Mouse (Mus musculus) splenic B cell, adult 2 months (primary cell): ENCODE results near the gene Ifnk.

Experiments used
- DNase-seq: peaks from one replicate; pipeline ENCODE4 v3.0.0-alpha.2; 2011; ENCODE audit warnings: low read depth, low spot score
- H3K27me3 ChIP-seq: 2 replicates; pipeline ENCODE4 v1.6.1; 2012; ENCODE audit warnings: mild to moderate bottlenecking, low read length, moderate library complexity, mixed read lengths; ENCODE audit not compliant: control insufficient read depth, poor library complexity, insufficient read depth, severe bottlenecking
- H3K36me3 ChIP-seq: 2 replicates; pipeline ENCODE4 v1.6.1; 2012; ENCODE audit warnings: mild to moderate bottlenecking, low read length, moderate library complexity, mixed read lengths; ENCODE audit not compliant: control insufficient read depth, poor library complexity, insufficient read depth, severe bottlenecking

The Ifnk gene

GRCm38 (mm10) chr4:35127759-35128158 lies 24.1 kb upstream of the Ifnk start:
- H3K27me3 ChIP-seq, result no peaks in the 10 kb centered on the region
- DNase-seq, result no peak
- H3K36me3 ChIP-seq, result no peaks in the 10 kb centered on the region

GRCm38 (mm10) chr4:35130411-35130948 lies 21.4 kb upstream of the Ifnk start:
- DNase-seq, result peak; percentile 72
- no peaks in the 10 kb centered on the region for H3K36me3 ChIP-seq
- H3K27me3 ChIP-seq, result no peaks in the 10 kb centered on the region

- Histone ChIP-seq H3K27me3 (no peaks in the 10 kb centered on the region), H3K36me3 (no peaks in the 10 kb centered on the region)
- DNase-seq, result peak; percentile 72
Observed at GRCm38 (mm10) chr4:35131592-35131991, 20.3 kb upstream of the Ifnk start.

GRCm38 (mm10) chr4:35133411-35133810 lies 18.4 kb upstream of the Ifnk start:
- H3K36me3 ChIP-seq, result no peaks in the 10 kb centered on the region
- no peaks in the 10 kb centered on the region for H3K27me3 ChIP-seq
- no peak for DNase-seq

GRCm38 (mm10) chr4:35134846-35135611 lies 16.8 kb upstream of the Ifnk start:
- Histone ChIP-seq H3K36me3 (no peaks in the 10 kb centered on the region), H3K27me3 (no peaks in the 10 kb centered on the region)
- no peak for DNase-seq

- H3K27me3 ChIP-seq, result no peaks in the 10 kb centered on the region
- DNase-seq, result no peak
- H3K36me3 ChIP-seq, result no peaks in the 10 kb centered on the region
Observed at GRCm38 (mm10) chr4:35135806-35136205, 16.1 kb upstream of the Ifnk start.

GRCm38 (mm10) chr4:35136996-35137395 lies 14.9 kb upstream of the Ifnk start:
- H3K27me3 ChIP-seq, result no peaks in the 10 kb centered on the region
- H3K36me3 ChIP-seq, result no peaks in the 10 kb centered on the region
- DNase-seq, result no peak

- peak; percentile 65 for DNase-seq
- no peaks in the 10 kb centered on the region for H3K27me3 ChIP-seq
Observed at GRCm38 (mm10) chr4:35138077-35138476, 13.8 kb upstream of the Ifnk start.

GRCm38 (mm10) chr4:35140317-35140716 lies 11.5 kb upstream of the Ifnk start:
- peak; percentile 38 for DNase-seq
- H3K36me3 ChIP-seq, result no peaks in the 10 kb centered on the region
- H3K27me3 ChIP-seq, result no peaks in the 10 kb centered on the region

More at GRCm38 (mm10) chr4:35138077-35138476, 13.8 kb upstream of the Ifnk start:
- no peaks in the 10 kb centered on the region for H3K36me3 ChIP-seq

- Histone ChIP-seq H3K36me3 (no peaks in the 10 kb centered on the region), H3K27me3 (no peaks in the 10 kb centered on the region)
- no peak for DNase-seq
Observed at GRCm38 (mm10) chr4:35143472-35144102, 8.3 kb upstream of the Ifnk start.

- no peak for DNase-seq
- Histone ChIP-seq H3K36me3 (no peaks in the 10 kb centered on the region), H3K27me3 (no peaks in the 10 kb centered on the region)
Observed at GRCm38 (mm10) chr4:35145726-35146125, 6.1 kb upstream of the Ifnk start.

GRCm38 (mm10) chr4:35146597-35146996 lies 5.3 kb upstream of the Ifnk start:
- no peaks in the 10 kb centered on the region for H3K27me3 ChIP-seq
- DNase-seq, result no peak
- H3K36me3 ChIP-seq, result no peaks in the 10 kb centered on the region

- no peak for DNase-seq
- Histone ChIP-seq H3K27me3 (no peaks in the 10 kb centered on the region), H3K36me3 (no peaks in the 10 kb centered on the region)
Observed at GRCm38 (mm10) chr4:35148326-35148725, 3.5 kb upstream of the Ifnk start.

- Histone ChIP-seq H3K27me3 (no peaks in the 10 kb centered on the region), H3K36me3 (no peaks in the 10 kb centered on the region)
- DNase-seq, result no peak
Observed at GRCm38 (mm10) chr4:35150706-35151105, 1.1 kb upstream of the Ifnk start.

- Histone ChIP-seq H3K36me3 (no peaks in the 10 kb centered on the region), H3K27me3 (0 out of 2 replicates have a peak, but pooled peaks cover 1% of the 10 kb centered on the region)
- DNase-seq, result no peak
Observed at GRCm38 (mm10) chr4:35154051-35154450, 2.2 kb downstream of the Ifnk start.
